Mouse (Mus musculus) intestine, embryonic 16.5 days (tissue): ENCODE measurements around the gene Iqch. TPM values are rescaled to one million over a fixed set of nuclear protein-coding genes. Genes with fewer than 3 reads are reported as not detected.
A peak's percentile ranks its signal among the peaks of the same experiment; 100 is the strongest.

Source experiments
- ATAC-seq: fragments of 200-750 bp; cut with Nextera tagmentation; 2 replicates; pipeline ENCODE4 v1.8.0; 2017; ENCODE audit warnings: moderate TSS enrichment, moderate library complexity
- H3K27ac ChIP-seq: fragments of 300-500 bp; sonication (generic); 2 replicates; pipeline ENCODE4 v1.5.1; 2014; ENCODE audit warnings: mild to moderate bottlenecking, low read length
- H3K27me3 ChIP-seq: fragments of 300-500 bp; sonication (generic); replicated peaks from 2 replicates; pipeline ENCODE4 v1.6.1; 2014; ENCODE audit warnings: low read length, control low read depth, mixed read lengths; ENCODE audit not compliant: control insufficient read depth, insufficient read depth
- H3K36me3 ChIP-seq: fragments of 300-500 bp; sonication (generic); 2 replicates; pipeline ENCODE4 v1.6.1; 2014; ENCODE audit warnings: low read length, control low read depth; ENCODE audit not compliant: control insufficient read depth, insufficient read depth
- H3K4me1 ChIP-seq: fragments of 300-500 bp; sonication (generic); 2 replicates; pipeline ENCODE4 v1.6.1; 2014; ENCODE audit warnings: low read length, control low read depth, mixed read lengths; ENCODE audit not compliant: control insufficient read depth, insufficient read depth
- H3K4me2 ChIP-seq: fragments of 300-500 bp; sonication (generic); 2 replicates; pipeline ENCODE4 v1.6.1; 2014; ENCODE audit warnings: low read depth, low read length, control low read depth
- H3K4me3 ChIP-seq: fragments of 300-500 bp; sonication (generic); 2 replicates; pipeline ENCODE4 v1.5.1; 2014; ENCODE audit warnings: mild to moderate bottlenecking, low read length
- H3K9ac ChIP-seq: fragments of 300-500 bp; sonication (generic); 2 replicates; pipeline ENCODE4 v1.6.1; 2014; ENCODE audit warnings: low read depth, low read length
- H3K9me3 ChIP-seq: fragments of 300-500 bp; sonication (generic); 2 replicates; pipeline ENCODE4 v1.6.1; 2016; ENCODE audit warnings: low read length, control low read depth; ENCODE audit not compliant: control insufficient read depth
- WGBS: fragments of 180-500 bp; shearing (Covaris S2); extraction: QIAGEN DNeasy Blood & Tissue Kit; methylation state at CpG from one replicate; pipeline ENCODE4 v1.1.7; 2014; 5-methylcytosine and 5-hydroxymethylcytosine counted together
- polyA plus RNA-seq: library from polyadenylated mRNA; unstranded; fragments of >200 nt; fragmentation: Nextera tagmentation; extraction: Ambion mirVana; gene quantifications from 2 replicates; pipeline ENCODE4 v1.2.1, GENCODE M21; 2015

Gene Iqch
- polyA plus RNA-seq, 1 experiment from 2014 or later: not detected

DNA sequence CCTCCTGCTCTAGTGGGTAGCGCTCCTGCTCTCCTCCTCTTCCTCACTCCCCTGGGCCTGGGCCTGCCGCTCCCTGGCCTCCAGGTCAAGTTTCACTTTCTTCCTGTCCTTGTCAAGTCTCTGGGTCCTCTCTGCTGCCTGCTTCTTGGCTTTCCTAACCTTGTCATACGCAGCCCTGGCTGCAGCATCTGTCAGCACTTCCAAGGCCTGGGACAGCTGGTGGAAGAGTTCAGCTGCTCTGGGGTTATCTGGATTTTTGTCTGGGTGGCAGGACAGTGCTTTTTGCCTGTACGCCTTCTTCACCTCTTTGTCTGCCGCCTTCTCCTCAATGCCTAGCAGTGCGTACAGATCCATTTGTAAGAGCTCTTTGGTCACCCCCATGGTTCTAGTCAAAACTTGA lies 158.6 kb downstream of the Iqch start:
- no peak overlapping the region for H3K4me2 ChIP-seq
- 78% methylated on average over 6 of the region's 6 CpGs for WGBS
- no peaks in the 10 kb centered on the region for H3K4me1 ChIP-seq
- no peaks in the 10 kb centered on the region for H3K36me3 ChIP-seq
- no peak overlapping the region for H3K4me3 ChIP-seq
- no peak for ATAC-seq
- H3K27me3 ChIP-seq: 0 out of 2 replicates have a peak, but pooled peaks cover 3% of the 10 kb centered on the region
- H3K9me3 ChIP-seq: no peaks in the 10 kb centered on the region
- no peak overlapping the region for H3K9ac ChIP-seq
- H3K27ac ChIP-seq: no peak overlapping the region

GRCm38 (mm10) chr9:63430652-63431051 lies 171.6 kb downstream of the Iqch start:
- H3K4me3 ChIP-seq: no peak overlapping the region
- no peak overlapping the region for H3K27ac ChIP-seq
- H3K4me1 ChIP-seq: no peaks in the 10 kb centered on the region
- no peaks in the 10 kb centered on the region for H3K27me3 ChIP-seq
- no peaks in the 10 kb centered on the region for H3K36me3 ChIP-seq
- WGBS: 53% methylated on average over 1 of the region's 1 CpGs
- H3K9ac ChIP-seq: no peak overlapping the region
- no peaks in the 10 kb centered on the region for H3K9me3 ChIP-seq
- H3K4me2 ChIP-seq: no peak overlapping the region
- peak; percentile 81 for ATAC-seq

DNA sequence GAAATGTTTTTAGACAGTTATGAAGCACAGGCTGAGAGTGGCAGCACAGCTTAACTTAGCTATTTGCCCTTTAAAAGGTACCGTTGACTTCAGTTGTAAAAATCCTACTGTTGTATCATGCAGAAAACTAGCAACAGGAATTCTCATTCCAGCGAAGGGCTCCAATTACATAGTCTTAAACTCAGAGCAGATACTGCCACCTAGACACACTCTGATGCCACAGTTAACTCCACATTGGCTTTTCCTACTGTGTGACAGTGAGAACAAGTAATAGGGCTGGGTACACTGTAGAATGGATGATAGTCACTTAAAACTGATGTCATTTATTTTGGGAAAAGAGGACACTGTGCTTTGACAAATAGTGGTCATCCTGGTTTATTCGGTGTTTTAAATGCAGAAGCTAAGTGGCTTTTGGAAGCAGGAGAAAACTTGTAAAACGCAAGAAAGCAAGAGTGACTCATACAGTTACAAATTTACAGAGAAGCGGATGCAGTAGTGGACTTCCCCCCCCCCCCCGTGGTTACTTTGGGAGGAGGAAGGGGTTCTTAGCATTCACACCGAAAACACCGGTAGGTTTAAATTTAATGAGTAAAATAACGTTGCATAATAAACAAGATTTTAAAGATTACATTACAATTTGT lies 181.1 kb downstream of the Iqch start:
- ATAC-seq: no peak
- no peak overlapping the region for H3K9ac ChIP-seq
- H3K4me1 ChIP-seq: no peaks in the 10 kb centered on the region
- no peak overlapping the region for H3K4me3 ChIP-seq
- H3K27me3 ChIP-seq: no peaks in the 10 kb centered on the region
- no peaks in the 10 kb centered on the region for H3K9me3 ChIP-seq
- no peaks in the 10 kb centered on the region for H3K36me3 ChIP-seq
- WGBS: 46% methylated on average over 9 of the region's 9 CpGs
- no peak overlapping the region for H3K27ac ChIP-seq
- no peak overlapping the region for H3K4me2 ChIP-seq

- WGBS: 55% methylated on average over 6 of the region's 6 CpGs
- no peak overlapping the region for H3K4me3 ChIP-seq
These were observed 181.9 kb downstream of the Iqch start for GRCm38 (mm10) chr9:63420396-63420795.

DNA sequence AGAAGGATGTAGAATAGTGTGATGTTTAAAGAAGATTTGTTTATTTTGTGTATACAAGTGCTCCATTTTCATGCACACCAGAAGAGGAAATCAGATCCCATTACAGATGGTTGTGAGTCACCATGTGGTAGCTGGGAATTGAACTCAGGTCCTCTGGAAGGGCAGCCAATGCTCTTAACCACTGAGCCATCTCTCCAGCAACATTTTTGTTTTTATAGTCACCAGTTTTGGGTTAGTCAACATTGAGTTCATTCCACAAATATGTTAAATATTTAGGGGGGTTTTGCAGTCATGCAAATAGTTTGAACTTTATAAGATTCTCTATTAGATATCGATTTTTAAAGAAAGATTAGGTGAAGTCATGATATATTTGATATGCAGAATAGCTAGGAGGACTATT lies 202.1 kb downstream of the Iqch start:
- 92% methylated on average over 1 of the region's 1 CpGs for WGBS
- no peak overlapping the region for H3K4me3 ChIP-seq

More at GRCm38 (mm10) chr9:63420396-63420795, 181.9 kb downstream of the Iqch start:
- Histone ChIP-seq H3K9me3 (no peaks in the 10 kb centered on the region), H3K9ac (no peak overlapping the region), H3K4me1 (no peaks in the 10 kb centered on the region), H3K27me3 (no peaks in the 10 kb centered on the region), H3K27ac (no peak overlapping the region), H3K36me3 (no peaks in the 10 kb centered on the region), H3K4me2 (no peak overlapping the region)
- no peak for ATAC-seq

DNA sequence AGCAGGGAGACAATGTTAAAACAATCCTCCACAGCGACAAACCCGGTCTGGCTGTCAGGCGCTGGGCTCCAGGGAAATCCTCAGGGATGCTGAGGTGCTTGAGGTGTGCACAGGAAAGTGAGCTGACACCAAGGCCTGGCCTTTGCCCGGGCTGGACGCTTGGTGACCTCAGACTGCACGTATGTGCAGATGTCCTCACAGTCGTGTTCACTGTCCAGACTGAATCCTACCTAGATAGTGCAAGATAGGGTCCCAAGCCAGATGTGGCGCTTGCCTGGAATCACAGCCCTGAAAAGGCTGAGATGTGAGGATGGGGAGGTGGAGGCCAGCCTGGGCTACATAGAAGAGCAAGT lies 202.9 kb downstream of the Iqch start:
- no peaks in the 10 kb centered on the region for H3K27me3 ChIP-seq
- ATAC-seq: peak; percentile 63
- 3% methylated on average over 8 of the region's 8 CpGs for WGBS
- H3K4me3 ChIP-seq: peak overlapping the region; percentile 95
- H3K4me1 ChIP-seq: peaks cover 4% of the 10 kb centered on the region
- peak overlapping the region; percentile 61 for H3K27ac ChIP-seq
- H3K36me3 ChIP-seq: no peaks in the 10 kb centered on the region
- H3K9ac ChIP-seq: peak overlapping the region; percentile 94
- no peaks in the 10 kb centered on the region for H3K9me3 ChIP-seq
- peak overlapping the region; percentile 80 for H3K4me2 ChIP-seq

More for the DNA sequence above, 202.1 kb downstream of the Iqch start:
- Histone ChIP-seq H3K27ac (no peak overlapping the region), H3K4me2 (no peak overlapping the region), H3K9me3 (no peaks in the 10 kb centered on the region), H3K27me3 (no peaks in the 10 kb centered on the region), H3K36me3 (no peaks in the 10 kb centered on the region), H3K4me1 (peaks cover 4% of the 10 kb centered on the region), H3K9ac (no peak overlapping the region)
- ATAC-seq: no peak

- H3K36me3 ChIP-seq: no peaks in the 10 kb centered on the region
- H3K4me2 ChIP-seq: peak within 1 kb of the TSS; percentile 80
- peak; percentile 99 for ATAC-seq
- peaks cover 4% of the 10 kb centered on the region for H3K4me1 ChIP-seq
- peak within 1 kb of the TSS; percentile 95 for H3K4me3 ChIP-seq
- no peaks in the 10 kb centered on the region for H3K27me3 ChIP-seq
- H3K27ac ChIP-seq: peak within 1 kb of the TSS; percentile 95
- H3K9me3 ChIP-seq: no peaks in the 10 kb centered on the region
- peak within 1 kb of the TSS; percentile 94 for H3K9ac ChIP-seq
- under 1% methylated on average over 74 of the region's 74 CpGs for WGBS
These were observed 203.5 kb downstream of the Iqch start, which contains the start of gene 2300009A05Rik for GRCm38 (mm10) chr9:63398611-63399462. Gene 2300009A05Rik (minus strand): TSS chr9:63399246.

- WGBS: 82% methylated on average over 7 of the region's 7 CpGs
- H3K4me3 ChIP-seq: no peak overlapping the region
- H3K9me3 ChIP-seq: no peaks in the 10 kb centered on the region
- H3K27ac ChIP-seq: no peak overlapping the region
- H3K27me3 ChIP-seq: no peaks in the 10 kb centered on the region
- H3K4me1 ChIP-seq: peaks cover 4% of the 10 kb centered on the region
- ATAC-seq: no peak
- H3K4me2 ChIP-seq: no peak overlapping the region
- H3K9ac ChIP-seq: no peak overlapping the region
- H3K36me3 ChIP-seq: no peaks in the 10 kb centered on the region
These were observed 206.7 kb downstream of the Iqch start for GRCm38 (mm10) chr9:63395612-63396011.

GRCm38 (mm10) chr9:63391307-63391706 lies 211.0 kb downstream of the Iqch start:
- Histone ChIP-seq H3K36me3 (no peaks in the 10 kb centered on the region), H3K9ac (no peak overlapping the region), H3K4me3 (no peak overlapping the region), H3K9me3 (no peaks in the 10 kb centered on the region), H3K27me3 (no peaks in the 10 kb centered on the region), H3K27ac (no peak overlapping the region), H3K4me2 (no peak overlapping the region), H3K4me1 (no peaks in the 10 kb centered on the region)
- no peak for ATAC-seq
- 68% methylated on average over 2 of the region's 2 CpGs for WGBS
